Mouse (Mus musculus) hindbrain, embryonic 15.5 days (tissue): ENCODE data around the gene Dazap2. TPM values are rescaled to one million over a fixed set of nuclear protein-coding genes. Genes with fewer than 3 reads are reported as not detected.

ENCODE experiments used
- ATAC-seq: fragments of 200-750 bp; cut with Nextera tagmentation; 2 replicates; pipeline ENCODE4 v1.8.0; 2017; ENCODE audit warnings: low read depth, moderate number of reproducible peaks, moderate TSS enrichment; ENCODE audit not compliant: low FRiP score
- H3K27ac ChIP-seq: fragments of 300-500 bp; sonication (generic); replicated peaks from 2 replicates; pipeline ENCODE4 v1.5.1; 2015; ENCODE audit warnings: mild to moderate bottlenecking, inconsistent platforms
- H3K27me3 ChIP-seq: fragments of 300-500 bp; sonication (generic); 2 replicates; pipeline ENCODE4 v1.6.1; 2015; ENCODE audit warnings: control low read depth, inconsistent platforms
- H3K36me3 ChIP-seq: fragments of 300-500 bp; sonication (generic); 2 replicates; pipeline ENCODE4 v1.6.1; 2015; ENCODE audit warnings: control low read depth, inconsistent platforms
- H3K4me1 ChIP-seq: fragments of 300-500 bp; sonication (generic); replicated peaks from 2 replicates; pipeline ENCODE4 v1.6.1; 2015; ENCODE audit warnings: control low read depth, inconsistent platforms
- H3K4me2 ChIP-seq: fragments of 300-500 bp; sonication (generic); 2 replicates; pipeline ENCODE4 v1.6.1; 2015; ENCODE audit warnings: moderate library complexity, mild to moderate bottlenecking, inconsistent platforms
- H3K4me3 ChIP-seq: fragments of 300-500 bp; sonication (generic); 2 replicates; pipeline ENCODE4 v1.5.1; 2015; ENCODE audit warnings: mild to moderate bottlenecking, inconsistent platforms
- H3K9ac ChIP-seq: fragments of 300-500 bp; sonication (generic); 2 replicates; pipeline ENCODE4 v1.6.1; 2015; ENCODE audit warnings: inconsistent platforms
- H3K9me3 ChIP-seq: fragments of 300-500 bp; sonication (generic); 2 replicates; pipeline ENCODE4 v1.6.1; 2016; ENCODE audit warnings: control low read depth, inconsistent platforms
- WGBS: fragments of 180-500 bp; shearing (Covaris S2); methylation state at CpG from one replicate; pipeline ENCODE4 v1.1.7; 2015; 5-methylcytosine and 5-hydroxymethylcytosine counted together
- polyA plus RNA-seq: library from polyadenylated mRNA; unstranded; fragments of >200 nt; fragmentation: Nextera tagmentation; extraction: Ambion mirVana; gene quantifications from 2 replicates; pipeline ENCODE4 v1.2.1, GENCODE M21; 2015

Dazap2 gene
- polyA plus RNA-seq = 125 and 130 TPM in 2 replicates

- under 1% methylated on average over 94 of the region's 99 CpGs for WGBS
- peak within 1 kb of the TSS; percentile 82 for H3K4me3 ChIP-seq
- H3K9me3 ChIP-seq = no peaks in the 10 kb centered on the region
- H3K27ac ChIP-seq = peak within 1 kb of the TSS; percentile 97
- peak within 1 kb of the TSS; percentile 82 for H3K4me2 ChIP-seq
- H3K9ac ChIP-seq = peak within 1 kb of the TSS; percentile 77
- peaks cover 27% of the 10 kb centered on the region for H3K4me1 ChIP-seq
- ATAC-seq = peak; percentile 88
- no peaks in the 10 kb centered on the region for H3K27me3 ChIP-seq
- peaks cover 28% of the 10 kb centered on the region for H3K36me3 ChIP-seq
Observed at GRCm38 (mm10) chr15:100614996-100615824, at the start of gene Dazap2. Gene Dazap2 (plus strand): TSS chr15:100615349.

- Histone ChIP-seq H3K4me1 (no peaks in the 10 kb centered on the region), H3K27me3 (no peaks in the 10 kb centered on the region), H3K27ac (no peak overlapping the region), H3K36me3 (no peaks in the 10 kb centered on the region), H3K4me3 (no peak overlapping the region), H3K9ac (no peak overlapping the region), H3K4me2 (no peak overlapping the region), H3K9me3 (no peaks in the 10 kb centered on the region)
- no peak for ATAC-seq
- WGBS = 70% methylated on average over 2 of the region's 2 CpGs
Observed at GRCm38 (mm10) chr15:100566531-100566930, 48.6 kb upstream of the Dazap2 start.

DNA sequence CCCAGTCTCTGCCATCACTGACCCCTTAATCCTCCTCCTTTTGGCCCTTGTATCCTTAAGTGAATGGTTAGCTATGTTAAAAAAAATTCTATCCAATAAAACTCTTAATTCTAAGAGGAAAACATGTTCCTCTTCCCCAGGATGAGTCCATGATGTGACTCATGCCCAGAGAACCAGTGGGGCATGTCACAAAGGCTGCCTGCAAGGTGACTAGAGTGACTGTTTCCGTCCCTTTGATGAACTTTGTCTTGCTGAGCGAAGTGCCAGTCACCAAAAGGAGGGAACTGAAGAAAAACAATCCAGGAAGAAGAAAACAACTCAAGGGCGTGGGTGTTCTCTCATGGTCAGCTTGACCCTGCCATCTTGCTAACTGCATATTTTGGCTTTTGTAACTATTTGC, 45.9 kb upstream of the Dazap2 start:
- WGBS = 74% methylated on average over 3 of the region's 3 CpGs
- no peaks in the 10 kb centered on the region for H3K9me3 ChIP-seq
- no peaks in the 10 kb centered on the region for H3K27me3 ChIP-seq
- H3K4me3 ChIP-seq = no peak overlapping the region
- no peak for ATAC-seq
- no peaks in the 10 kb centered on the region for H3K36me3 ChIP-seq
- no peak overlapping the region for H3K9ac ChIP-seq
- H3K4me2 ChIP-seq = no peak overlapping the region
- H3K4me1 ChIP-seq = peaks cover 10% of the 10 kb centered on the region
- no peak overlapping the region for H3K27ac ChIP-seq

DNA sequence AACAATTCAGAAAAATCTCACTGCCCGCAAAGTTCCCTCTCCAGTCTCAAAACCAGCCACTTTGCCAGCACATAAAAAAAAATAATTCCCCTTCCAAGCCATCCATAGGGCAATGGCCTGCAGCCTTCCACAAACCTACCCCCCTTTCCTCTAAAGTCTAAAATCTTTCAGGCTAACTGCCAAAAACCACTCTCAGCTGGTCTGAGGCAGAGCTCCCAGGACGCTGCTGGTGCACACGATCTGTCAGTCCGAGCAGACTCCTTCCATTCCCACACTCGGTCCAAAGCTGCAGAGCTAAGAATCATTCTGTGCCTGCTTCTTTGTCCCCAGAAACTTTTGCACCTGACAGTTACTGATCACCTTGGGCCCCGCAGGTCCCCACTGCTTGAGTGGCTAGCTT, 41.2 kb upstream of the Dazap2 start:
- Histone ChIP-seq H3K27ac (peak overlapping the region; percentile 13; the same call in 1 of the 2 replicates), H3K9me3 (no peaks in the 10 kb centered on the region), H3K9ac (no peak overlapping the region), H3K4me1 (peaks cover 12% of the 10 kb centered on the region), H3K36me3 (peaks cover 15% of the 10 kb centered on the region), H3K4me2 (no peak overlapping the region), H3K27me3 (no peaks in the 10 kb centered on the region), H3K4me3 (no peak overlapping the region)
- ATAC-seq = 0 out of 2 replicates have a peak, but pooled peaks have one; percentile 23
- WGBS = 48% methylated on average over 6 of the region's 6 CpGs

DNA sequence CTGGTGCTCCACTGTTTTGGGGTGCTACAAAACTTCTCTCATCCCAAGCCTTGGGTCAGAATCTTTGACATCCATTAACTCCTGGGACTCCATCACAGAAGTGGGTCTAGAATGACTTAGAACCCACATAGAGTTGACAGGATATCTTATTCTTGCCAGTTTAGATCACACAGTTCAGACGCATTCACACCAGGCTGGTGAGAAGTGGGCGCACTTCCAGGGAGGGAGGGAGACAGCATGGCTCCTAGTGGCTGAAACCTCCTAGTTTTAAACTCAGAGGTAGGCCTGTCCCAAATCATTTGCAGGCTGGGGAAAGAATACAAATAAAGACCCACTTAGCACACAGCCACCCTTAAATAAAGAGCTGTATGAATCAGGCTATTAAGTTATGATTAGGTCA, 40.8 kb upstream of the Dazap2 start:
- Histone ChIP-seq H3K27me3 (no peaks in the 10 kb centered on the region), H3K4me3 (no peak overlapping the region), H3K9ac (no peak overlapping the region), H3K36me3 (peaks cover 19% of the 10 kb centered on the region), H3K4me1 (peaks cover 12% of the 10 kb centered on the region), H3K27ac (peak overlapping the region; percentile 13; the same call in 1 of the 2 replicates), H3K9me3 (no peaks in the 10 kb centered on the region), H3K4me2 (no peak overlapping the region)
- 69% methylated on average over 2 of the region's 2 CpGs for WGBS
- ATAC-seq = no peak

DNA sequence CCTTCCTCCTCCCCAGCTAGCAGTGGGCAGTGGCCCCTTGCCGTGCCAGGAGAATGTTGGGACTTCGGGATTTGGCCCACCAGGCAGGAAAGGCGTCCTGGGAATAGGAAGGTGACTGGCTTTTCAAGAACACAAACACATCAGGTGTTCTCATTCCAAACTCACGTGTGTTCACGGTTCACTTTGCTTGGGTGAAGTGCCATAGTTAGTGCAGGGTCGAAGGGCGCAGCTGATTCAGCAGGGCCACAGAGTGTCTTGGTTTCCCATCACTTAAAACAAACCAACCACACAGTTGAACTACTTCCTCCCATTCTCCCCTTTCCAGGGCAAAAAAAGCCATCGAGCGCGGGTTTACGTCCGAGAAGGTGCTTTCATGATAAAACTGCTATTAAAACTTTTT, 39.8 kb upstream of the Dazap2 start:
- Histone ChIP-seq H3K4me3 (no peak overlapping the region), H3K9me3 (no peaks in the 10 kb centered on the region), H3K4me1 (peaks cover 12% of the 10 kb centered on the region), H3K27me3 (no peaks in the 10 kb centered on the region), H3K4me2 (no peak overlapping the region), H3K9ac (no peak overlapping the region), H3K27ac (no peak overlapping the region), H3K36me3 (peaks cover 23% of the 10 kb centered on the region)
- no peak for ATAC-seq
- 92% methylated on average over 12 of the region's 12 CpGs for WGBS

- Histone ChIP-seq H3K4me2 (no peak overlapping the region), H3K9ac (no peak overlapping the region), H3K27ac (no peak overlapping the region), H3K4me3 (no peak overlapping the region), H3K27me3 (no peaks in the 10 kb centered on the region), H3K36me3 (peaks cover 28% of the 10 kb centered on the region), H3K9me3 (no peaks in the 10 kb centered on the region), H3K4me1 (peaks cover 12% of the 10 kb centered on the region)
- 86% methylated on average over 6 of the region's 6 CpGs for WGBS
- ATAC-seq = no peak
Observed at GRCm38 (mm10) chr15:100576392-100576791, 38.8 kb upstream of the Dazap2 start.

GRCm38 (mm10) chr15:100576810-100577209, 38.3 kb upstream of the Dazap2 start:
- ATAC-seq = no peak
- Histone ChIP-seq H3K36me3 (peaks cover 28% of the 10 kb centered on the region), H3K27me3 (no peaks in the 10 kb centered on the region), H3K27ac (no peak overlapping the region), H3K4me1 (peaks cover 12% of the 10 kb centered on the region), H3K4me2 (no peak overlapping the region), H3K9ac (no peak overlapping the region), H3K4me3 (no peak overlapping the region), H3K9me3 (no peaks in the 10 kb centered on the region)
- 81% methylated on average over 6 of the region's 6 CpGs for WGBS

DNA sequence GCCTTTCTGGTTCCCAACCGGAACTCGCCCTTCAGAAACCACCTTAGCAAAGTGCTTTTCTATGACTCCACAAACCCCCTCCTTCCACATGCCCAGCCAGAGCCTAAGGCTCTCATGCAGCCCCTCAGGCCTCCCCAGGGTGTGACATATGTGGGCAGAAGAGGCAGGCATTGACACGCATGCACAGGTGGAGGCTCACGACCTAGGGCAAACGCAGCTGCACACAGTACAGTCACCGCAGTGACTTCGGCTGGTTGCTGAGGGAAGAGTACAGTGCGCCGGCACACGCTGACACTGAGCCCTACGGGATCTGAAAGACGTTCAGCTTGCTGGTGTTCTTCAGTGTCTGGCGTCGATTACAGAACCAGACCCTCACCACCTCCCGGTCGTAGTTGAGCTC, 37.2 kb upstream of the Dazap2 start:
- Histone ChIP-seq H3K27ac (no peak overlapping the region), H3K4me3 (no peak overlapping the region), H3K4me2 (no peak overlapping the region), H3K9me3 (no peaks in the 10 kb centered on the region), H3K27me3 (no peaks in the 10 kb centered on the region), H3K9ac (no peak overlapping the region), H3K36me3 (peaks cover 31% of the 10 kb centered on the region), H3K4me1 (peaks cover 12% of the 10 kb centered on the region)
- WGBS = 86% methylated on average over 16 of the region's 16 CpGs
- no peak for ATAC-seq

GRCm38 (mm10) chr15:100580108-100580507, 35.0 kb upstream of the Dazap2 start:
- Histone ChIP-seq H3K27ac (no peak overlapping the region), H3K4me2 (no peak overlapping the region), H3K36me3 (peaks cover 34% of the 10 kb centered on the region), H3K9ac (no peak overlapping the region), H3K27me3 (no peaks in the 10 kb centered on the region), H3K9me3 (no peaks in the 10 kb centered on the region), H3K4me3 (no peak overlapping the region), H3K4me1 (no peaks in the 10 kb centered on the region)
- 90% methylated on average over 10 of the region's 10 CpGs for WGBS
- ATAC-seq = no peak

GRCm38 (mm10) chr15:100585931-100586330, 29.2 kb upstream of the Dazap2 start:
- no peak overlapping the region for H3K9ac ChIP-seq
- no peak for ATAC-seq
- no peaks in the 10 kb centered on the region for H3K27me3 ChIP-seq
- H3K4me2 ChIP-seq = no peak overlapping the region
- no peak overlapping the region for H3K4me3 ChIP-seq
- WGBS = 93% methylated on average over 16 of the region's 16 CpGs
- H3K9me3 ChIP-seq = no peaks in the 10 kb centered on the region
- no peaks in the 10 kb centered on the region for H3K4me1 ChIP-seq
- no peak overlapping the region for H3K27ac ChIP-seq
- peaks cover 45% of the 10 kb centered on the region for H3K36me3 ChIP-seq

DNA sequence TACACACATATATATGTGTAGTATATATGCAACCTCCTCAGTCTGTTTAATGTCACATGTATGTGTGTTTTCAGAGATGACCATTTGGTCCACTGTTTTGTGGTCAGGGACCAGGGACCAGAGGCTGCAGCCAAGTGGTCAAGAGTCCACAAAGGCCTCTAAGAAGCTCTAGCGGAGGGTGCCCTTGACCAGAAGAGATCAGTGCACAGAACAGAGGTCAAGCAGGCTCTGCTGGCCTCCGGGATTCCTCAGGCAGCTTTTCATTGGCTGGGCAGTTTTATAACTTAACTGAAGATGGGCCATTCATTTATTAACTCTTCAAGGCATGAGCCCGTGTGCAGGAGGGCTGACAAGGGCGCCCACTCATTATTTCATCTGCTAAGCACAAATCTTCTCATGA, 28.0 kb upstream of the Dazap2 start:
- ATAC-seq = no peak
- Histone ChIP-seq H3K4me2 (no peak overlapping the region), H3K9me3 (no peaks in the 10 kb centered on the region), H3K9ac (no peak overlapping the region), H3K27me3 (no peaks in the 10 kb centered on the region), H3K36me3 (peaks cover 50% of the 10 kb centered on the region), H3K4me1 (no peaks in the 10 kb centered on the region), H3K27ac (no peak overlapping the region), H3K4me3 (no peak overlapping the region)
- WGBS = 77% methylated on average over 4 of the region's 4 CpGs
